Mouse (Mus musculus): Measurements from ENCODE around the gene Ces2g. TPM values are rescaled to one million over a fixed set of nuclear protein-coding genes. Genes with fewer than 3 reads are reported as not detected.

Ces2g gene
- polyA plus RNA-seq, 1 experiment from 2014 or later: 0.62 TPM

GRCm38 (mm10) chr8:104984126-104984525 is 22.6 kb downstream of the Ces2g start:
- Histone ChIP-seq H3K27me3 (ENCODE audit: control insufficient read depth, insufficient read depth, low read length) (no peaks in the 10 kb centered on the region), H3K9ac (ENCODE audit: low read depth, low read length) (no peak overlapping the region), H3K4me3 (ENCODE audit: low read depth, low read length) (no peak overlapping the region), H3K4me1 (ENCODE audit: control insufficient read depth, insufficient read depth, low read length) (no peaks in the 10 kb centered on the region), H3K27ac (ENCODE audit: low read depth, low read length) (no peak overlapping the region), H3K4me2 (no peak overlapping the region), H3K36me3 (ENCODE audit: control insufficient read depth, insufficient read depth, low read length) (no peaks in the 10 kb centered on the region), H3K9me3 (replicated peaks; ENCODE audit: control insufficient read depth, low read length) (no peaks in the 10 kb centered on the region; the same call in 1 of the 2 replicates)
- WGBS (ENCODE audit: insufficient replicate concordance): 77% methylated on average over 5 of the region's 5 CpGs
- no peak for ATAC-seq (replicated peaks; ENCODE audit: insufficient number of reproducible peaks, low FRiP score, low TSS enrichment)

- Histone ChIP-seq H3K4me1 (ENCODE audit: control insufficient read depth, insufficient read depth, low read length) (no peaks in the 10 kb centered on the region), H3K27ac (ENCODE audit: low read depth, low read length) (no peak overlapping the region), H3K36me3 (ENCODE audit: control insufficient read depth, insufficient read depth, low read length) (no peaks in the 10 kb centered on the region), H3K27me3 (ENCODE audit: control insufficient read depth, insufficient read depth, low read length) (no peaks in the 10 kb centered on the region), H3K9me3 (replicated peaks; ENCODE audit: control insufficient read depth, low read length) (no peaks in the 10 kb centered on the region; the same call in 1 of the 2 replicates), H3K4me3 (ENCODE audit: low read depth, low read length) (no peak overlapping the region), H3K9ac (ENCODE audit: low read depth, low read length) (no peak overlapping the region), H3K4me2 (no peak overlapping the region)
- no peak for ATAC-seq (replicated peaks; ENCODE audit: insufficient number of reproducible peaks, low FRiP score, low TSS enrichment)
- WGBS (ENCODE audit: insufficient replicate concordance): 83% methylated on average over 2 of the region's 2 CpGs
Observed at GRCm38 (mm10) chr8:104984942-104985341, 23.4 kb downstream of the Ces2g start.

GRCm38 (mm10) chr8:104998191-104998590 is 36.7 kb downstream of the Ces2g start:
- Histone ChIP-seq H3K36me3 (ENCODE audit: control insufficient read depth, insufficient read depth, low read length) (no peaks in the 10 kb centered on the region), H3K9ac (ENCODE audit: low read depth, low read length) (no peak overlapping the region), H3K27ac (ENCODE audit: low read depth, low read length) (no peak overlapping the region), H3K4me1 (ENCODE audit: control insufficient read depth, insufficient read depth, low read length) (no peaks in the 10 kb centered on the region), H3K4me2 (no peak overlapping the region), H3K9me3 (replicated peaks; ENCODE audit: control insufficient read depth, low read length) (no peaks in the 10 kb centered on the region; the same call in 1 of the 2 replicates), H3K4me3 (ENCODE audit: low read depth, low read length) (no peak overlapping the region), H3K27me3 (ENCODE audit: control insufficient read depth, insufficient read depth, low read length) (no peaks in the 10 kb centered on the region)
- ATAC-seq (replicated peaks; ENCODE audit: insufficient number of reproducible peaks, low FRiP score, low TSS enrichment): no peak
- WGBS (ENCODE audit: insufficient replicate concordance): 79% methylated on average over 6 of the region's 6 CpGs

GRCm38 (mm10) chr8:104999183-104999582 is 37.7 kb downstream of the Ces2g start:
- Histone ChIP-seq H3K9ac (ENCODE audit: low read depth, low read length) (no peak overlapping the region), H3K4me3 (ENCODE audit: low read depth, low read length) (no peak overlapping the region), H3K27ac (ENCODE audit: low read depth, low read length) (no peak overlapping the region), H3K36me3 (ENCODE audit: control insufficient read depth, insufficient read depth, low read length) (no peaks in the 10 kb centered on the region), H3K4me1 (ENCODE audit: control insufficient read depth, insufficient read depth, low read length) (no peaks in the 10 kb centered on the region), H3K9me3 (replicated peaks; ENCODE audit: control insufficient read depth, low read length) (no peaks in the 10 kb centered on the region; the same call in 1 of the 2 replicates), H3K4me2 (no peak overlapping the region), H3K27me3 (ENCODE audit: control insufficient read depth, insufficient read depth, low read length) (no peaks in the 10 kb centered on the region)
- WGBS (ENCODE audit: insufficient replicate concordance): 69% methylated on average over 6 of the region's 6 CpGs
- ATAC-seq (replicated peaks; ENCODE audit: insufficient number of reproducible peaks, low FRiP score, low TSS enrichment): no peak

- Histone ChIP-seq H3K4me2 (no peak within 1 kb of the TSS), H3K4me3 (ENCODE audit: low read depth, low read length) (no peak within 1 kb of the TSS), H3K27me3 (ENCODE audit: control insufficient read depth, insufficient read depth, low read length) (no peaks in the 10 kb centered on the region), H3K36me3 (ENCODE audit: control insufficient read depth, insufficient read depth, low read length) (no peaks in the 10 kb centered on the region), H3K9ac (ENCODE audit: low read depth, low read length) (no peak within 1 kb of the TSS), H3K4me1 (ENCODE audit: control insufficient read depth, insufficient read depth, low read length) (no peaks in the 10 kb centered on the region), H3K27ac (ENCODE audit: low read depth, low read length) (no peak within 1 kb of the TSS), H3K9me3 (replicated peaks; ENCODE audit: control insufficient read depth, low read length) (no peaks in the 10 kb centered on the region; the same call in 1 of the 2 replicates)
- 77% methylated on average over 7 of the region's 7 CpGs for WGBS (ENCODE audit: insufficient replicate concordance)
- no peak for ATAC-seq (replicated peaks; ENCODE audit: insufficient number of reproducible peaks, low FRiP score, low TSS enrichment)
Observed at GRCm38 (mm10) chr8:105000586-105000985, 39.1 kb downstream of the Ces2g start, which contains the start of gene Ces2h. TSS of gene Ces2h (plus strand) at chr8:105000853.

GRCm38 (mm10) chr8:105010000-105010399 is 48.5 kb downstream of the Ces2g start:
- Histone ChIP-seq H3K4me2 (no peak overlapping the region), H3K4me1 (ENCODE audit: control insufficient read depth, insufficient read depth, low read length) (no peaks in the 10 kb centered on the region), H3K27ac (ENCODE audit: low read depth, low read length) (no peak overlapping the region), H3K9ac (ENCODE audit: low read depth, low read length) (no peak overlapping the region), H3K36me3 (ENCODE audit: control insufficient read depth, insufficient read depth, low read length) (no peaks in the 10 kb centered on the region), H3K9me3 (replicated peaks; ENCODE audit: control insufficient read depth, low read length) (no peaks in the 10 kb centered on the region), H3K4me3 (ENCODE audit: low read depth, low read length) (no peak overlapping the region), H3K27me3 (ENCODE audit: control insufficient read depth, insufficient read depth, low read length) (no peaks in the 10 kb centered on the region)
- no peak for ATAC-seq (replicated peaks; ENCODE audit: insufficient number of reproducible peaks, low FRiP score, low TSS enrichment)
- WGBS (ENCODE audit: insufficient replicate concordance): 77% methylated on average over 2 of the region's 2 CpGs

- no peaks in the 10 kb centered on the region for H3K36me3 ChIP-seq (ENCODE audit: control insufficient read depth, insufficient read depth, low read length)
- H3K27me3 ChIP-seq (ENCODE audit: control insufficient read depth, insufficient read depth, low read length): no peaks in the 10 kb centered on the region
- no peaks in the 10 kb centered on the region for H3K9me3 ChIP-seq (replicated peaks; ENCODE audit: control insufficient read depth, low read length)
- H3K27ac ChIP-seq (ENCODE audit: low read depth, low read length): no peak overlapping the region
- no peak overlapping the region for H3K9ac ChIP-seq (ENCODE audit: low read depth, low read length)
- H3K4me2 ChIP-seq: no peak overlapping the region
- no peaks in the 10 kb centered on the region for H3K4me1 ChIP-seq (ENCODE audit: control insufficient read depth, insufficient read depth, low read length)
- ATAC-seq (replicated peaks; ENCODE audit: insufficient number of reproducible peaks, low FRiP score, low TSS enrichment): no peak
- 75% methylated on average over 12 of the region's 12 CpGs for WGBS (ENCODE audit: insufficient replicate concordance)
- H3K4me3 ChIP-seq (ENCODE audit: low read depth, low read length): no peak overlapping the region
Observed at GRCm38 (mm10) chr8:105011136-105011535, 49.6 kb downstream of the Ces2g start.

- Histone ChIP-seq H3K27ac (ENCODE audit: low read depth, low read length) (no peak overlapping the region), H3K36me3 (ENCODE audit: control insufficient read depth, insufficient read depth, low read length) (no peaks in the 10 kb centered on the region), H3K9me3 (replicated peaks; ENCODE audit: control insufficient read depth, low read length) (no peaks in the 10 kb centered on the region), H3K4me2 (no peak overlapping the region), H3K27me3 (ENCODE audit: control insufficient read depth, insufficient read depth, low read length) (no peaks in the 10 kb centered on the region), H3K9ac (ENCODE audit: low read depth, low read length) (no peak overlapping the region), H3K4me1 (ENCODE audit: control insufficient read depth, insufficient read depth, low read length) (no peaks in the 10 kb centered on the region), H3K4me3 (ENCODE audit: low read depth, low read length) (no peak overlapping the region)
- ATAC-seq (replicated peaks; ENCODE audit: insufficient number of reproducible peaks, low FRiP score, low TSS enrichment): no peak
- 83% methylated on average over 5 of the region's 5 CpGs for WGBS (ENCODE audit: insufficient replicate concordance)
Observed at GRCm38 (mm10) chr8:105014391-105014790, 52.9 kb downstream of the Ces2g start.

All from heart, embryonic 11.5 days (tissue).